Mouse (Mus musculus) lung, embryonic 16.5 days (tissue): ENCODE results near the gene Cks1b. TPM values are rescaled to one million over a fixed set of nuclear protein-coding genes. Genes with fewer than 3 reads are reported as not detected.

ENCODE experiments used
- ATAC-seq: fragments of 200-750 bp; cut with Nextera tagmentation; 2 replicates; pipeline ENCODE4 v1.8.0; 2017; ENCODE audit warnings: low read depth, mild to moderate bottlenecking, moderate library complexity
- H3K27ac ChIP-seq: fragments of 300-500 bp; sonication (generic); 2 replicates; pipeline ENCODE4 v1.5.1; 2014; ENCODE audit warnings: mild to moderate bottlenecking, control low read depth, low read length
- H3K27me3 ChIP-seq: fragments of 300-500 bp; sonication (generic); 2 replicates; pipeline ENCODE4 v1.6.1; 2014; ENCODE audit warnings: low read depth, low read length, mixed read lengths; ENCODE audit not compliant: control insufficient read depth, insufficient read depth
- H3K36me3 ChIP-seq: fragments of 300-500 bp; sonication (generic); 2 replicates; pipeline ENCODE4 v1.6.1; 2014; ENCODE audit warnings: low read length; ENCODE audit not compliant: control insufficient read depth, insufficient read depth
- H3K4me1 ChIP-seq: fragments of 300-500 bp; sonication (generic); replicated peaks from 2 replicates; pipeline ENCODE4 v1.6.1; 2014; ENCODE audit warnings: low read length, mixed read lengths; ENCODE audit not compliant: control insufficient read depth, insufficient read depth
- H3K4me2 ChIP-seq: fragments of 300-500 bp; sonication (generic); 2 replicates; pipeline ENCODE4 v1.6.1; 2014; ENCODE audit warnings: low read depth, low read length, control low read depth
- H3K4me3 ChIP-seq: fragments of 300-500 bp; sonication (generic); 2 replicates; pipeline ENCODE4 v1.5.1; 2014; ENCODE audit warnings: mild to moderate bottlenecking, low read length, control low read depth
- H3K9ac ChIP-seq: fragments of 300-500 bp; sonication (generic); 2 replicates; pipeline ENCODE4 v1.6.1; 2014; ENCODE audit warnings: low read length, control low read depth
- H3K9me3 ChIP-seq: fragments of 300-500 bp; sonication (generic); 2 replicates; pipeline ENCODE4 v1.6.1; 2016; ENCODE audit warnings: low read length; ENCODE audit not compliant: control insufficient read depth
- WGBS: fragments of 180-500 bp; shearing (Covaris S2); extraction: QIAGEN DNeasy Blood & Tissue Kit; methylation state at CpG from one replicate; pipeline ENCODE4 v1.1.7; 2014; 5-methylcytosine and 5-hydroxymethylcytosine counted together
- polyA plus RNA-seq: library from polyadenylated mRNA; unstranded; fragments of >200 nt; fragmentation: Nextera tagmentation; extraction: Ambion mirVana; gene quantifications from 2 replicates; pipeline ENCODE4 v1.2.1, GENCODE M21; 2015

Gene Cks1b
- polyA plus RNA-seq, 1 experiment from 2014 or later, result 518 TPM

- Histone ChIP-seq H3K4me2 (peak overlapping the region; percentile 99), H3K4me1 (peaks cover 29% of the 10 kb centered on the region), H3K36me3 (no peaks in the 10 kb centered on the region), H3K4me3 (peak overlapping the region; percentile 73), H3K9ac (peak overlapping the region; percentile 80), H3K27ac (peak overlapping the region; percentile 98), H3K27me3 (no peaks in the 10 kb centered on the region), H3K9me3 (no peaks in the 10 kb centered on the region)
- ATAC-seq, result peak; percentile 95
- 0% methylated on average over 15 of the region's 15 CpGs for WGBS
Observed at GRCm38 (mm10) chr3:89393605-89394004, 24.6 kb downstream of the Cks1b start.

GRCm38 (mm10) chr3:89392871-89393311 is 25.3 kb downstream of the Cks1b start:
- peak overlapping the region; percentile 73 for H3K4me3 ChIP-seq
- H3K36me3 ChIP-seq, result no peaks in the 10 kb centered on the region
- peak overlapping the region; percentile 76 for H3K9ac ChIP-seq
- peak overlapping the region; percentile 89 for H3K27ac ChIP-seq
- WGBS, result under 1% methylated on average over 14 of the region's 24 CpGs
- peaks cover 34% of the 10 kb centered on the region for H3K4me1 ChIP-seq
- no peak for ATAC-seq
- H3K27me3 ChIP-seq, result no peaks in the 10 kb centered on the region
- H3K4me2 ChIP-seq, result peak overlapping the region; percentile 98
- H3K9me3 ChIP-seq, result no peaks in the 10 kb centered on the region

- under 1% methylated on average over 53 of the region's 56 CpGs for WGBS
- Histone ChIP-seq H3K27ac (peak overlapping the region; percentile 89), H3K9ac (peak overlapping the region; percentile 76), H3K4me2 (peak overlapping the region; percentile 98), H3K4me3 (peak overlapping the region; percentile 73), H3K4me1 (peaks cover 43% of the 10 kb centered on the region), H3K36me3 (no peaks in the 10 kb centered on the region), H3K27me3 (no peaks in the 10 kb centered on the region), H3K9me3 (no peaks in the 10 kb centered on the region)
- no peak for ATAC-seq
Observed at GRCm38 (mm10) chr3:89391663-89392511, 26.3 kb downstream of the Cks1b start.

- no peak for ATAC-seq
- peak overlapping the region; percentile 73 for H3K4me3 ChIP-seq
- H3K27ac ChIP-seq, result peak overlapping the region; percentile 89
- no peaks in the 10 kb centered on the region for H3K9me3 ChIP-seq
- peaks cover 43% of the 10 kb centered on the region for H3K4me1 ChIP-seq
- H3K36me3 ChIP-seq, result no peaks in the 10 kb centered on the region
- H3K4me2 ChIP-seq, result peak overlapping the region; percentile 98
- H3K9ac ChIP-seq, result peak overlapping the region; percentile 76
- H3K27me3 ChIP-seq, result no peaks in the 10 kb centered on the region
- 12% methylated on average over 19 of the region's 19 CpGs for WGBS
Observed at GRCm38 (mm10) chr3:89390699-89391662, 27.2 kb downstream of the Cks1b start.

- WGBS, result 32% methylated on average over 5 of the region's 5 CpGs
- H3K36me3 ChIP-seq, result no peaks in the 10 kb centered on the region
- H3K9ac ChIP-seq, result peak overlapping the region; percentile 76
- no peaks in the 10 kb centered on the region for H3K27me3 ChIP-seq
- peak overlapping the region; percentile 73 for H3K4me3 ChIP-seq
- H3K4me1 ChIP-seq, result peaks cover 44% of the 10 kb centered on the region
- no peaks in the 10 kb centered on the region for H3K9me3 ChIP-seq
- peak overlapping the region; percentile 89 for H3K27ac ChIP-seq
- peak overlapping the region; percentile 98 for H3K4me2 ChIP-seq
- ATAC-seq, result no peak
Observed at GRCm38 (mm10) chr3:89390111-89390515, 28.1 kb downstream of the Cks1b start.

GRCm38 (mm10) chr3:89388901-89389740 is 29.1 kb downstream of the Cks1b start:
- peaks cover 53% of the 10 kb centered on the region for H3K4me1 ChIP-seq
- no peak overlapping the region for H3K27ac ChIP-seq
- H3K9me3 ChIP-seq, result no peaks in the 10 kb centered on the region
- ATAC-seq, result no peak
- 51% methylated on average over 5 of the region's 6 CpGs for WGBS
- H3K4me3 ChIP-seq, result no peak overlapping the region
- no peak overlapping the region for H3K4me2 ChIP-seq
- no peak overlapping the region for H3K9ac ChIP-seq
- no peaks in the 10 kb centered on the region for H3K36me3 ChIP-seq
- no peaks in the 10 kb centered on the region for H3K27me3 ChIP-seq

GRCm38 (mm10) chr3:89388134-89388881 is 29.9 kb downstream of the Cks1b start:
- 80% methylated on average over 11 of the region's 11 CpGs for WGBS
- Histone ChIP-seq H3K36me3 (no peaks in the 10 kb centered on the region), H3K4me1 (peaks cover 55% of the 10 kb centered on the region), H3K9me3 (no peaks in the 10 kb centered on the region), H3K27ac (peak overlapping the region; percentile 24; the same call in 1 of the 2 replicates), H3K4me2 (no peak overlapping the region), H3K9ac (no peak overlapping the region), H3K4me3 (no peak overlapping the region), H3K27me3 (no peaks in the 10 kb centered on the region)
- no peak for ATAC-seq

- H3K27ac ChIP-seq, result peak overlapping the region; percentile 24; the same call in 1 of the 2 replicates
- 67% methylated on average over 11 of the region's 11 CpGs for WGBS
- no peak overlapping the region for H3K4me2 ChIP-seq
- H3K9me3 ChIP-seq, result no peaks in the 10 kb centered on the region
- peaks cover 55% of the 10 kb centered on the region for H3K4me1 ChIP-seq
- H3K4me3 ChIP-seq, result no peak overlapping the region
- no peaks in the 10 kb centered on the region for H3K27me3 ChIP-seq
- H3K9ac ChIP-seq, result 0 out of 2 replicates have a peak overlapping the region, but pooled peaks have one; percentile 4
- H3K36me3 ChIP-seq, result no peaks in the 10 kb centered on the region
- ATAC-seq, result no peak
Observed at GRCm38 (mm10) chr3:89387632-89388031, 30.6 kb downstream of the Cks1b start.
